Mouse (Mus musculus) heart, postnatal 0 days (tissue): Measurements from ENCODE around the gene Cacna2d1.

Experiments used
- CTCF ChIP-seq: IDR thresholded peaks from 2 replicates; pipeline ENCODE4 v1.5.1; 2016; ENCODE audit warnings: antibody characterized with exemption, control low read depth, low read depth
- EP300 ChIP-seq: IDR thresholded peaks from 2 replicates; pipeline ENCODE4 v1.6.1; 2016; ENCODE audit warnings: antibody characterized with exemption, low read depth

DNA sequence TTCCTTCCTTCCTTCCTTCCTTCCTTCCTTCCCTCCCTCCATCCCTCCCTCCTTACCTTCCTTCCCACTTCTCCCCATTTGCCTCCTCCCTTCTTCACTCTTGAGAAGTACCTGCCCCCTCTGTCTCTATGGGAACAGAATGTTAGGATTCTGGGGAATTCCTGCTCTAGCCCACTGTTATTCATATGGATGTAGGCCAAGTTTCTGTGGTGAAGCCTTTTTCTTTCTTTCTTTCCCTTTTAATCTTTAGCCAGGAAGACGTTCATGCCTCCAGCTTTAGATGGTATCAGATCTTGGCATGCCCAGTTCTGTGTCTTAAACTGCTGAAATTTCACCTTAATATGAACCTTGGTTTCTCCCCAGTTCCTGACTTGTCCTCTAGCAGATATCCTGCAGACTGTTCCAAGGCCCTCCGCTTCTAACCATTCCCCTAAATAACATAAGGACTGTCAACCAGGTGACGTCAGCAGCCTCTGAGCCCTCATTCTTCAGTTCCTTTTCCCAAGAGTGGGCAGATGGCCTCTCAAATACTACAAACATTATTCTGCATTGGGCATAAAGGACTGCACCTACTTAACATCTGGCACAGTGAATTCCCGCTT lies 362.8 kb downstream of the Cacna2d1 start:
- TF ChIP-seq CTCF (no peak), EP300 (no peak)
